Mouse (Mus musculus) CD4-positive naive resting alpha-beta T cell, adult 57 days (primary cell): ENCODE data around the gene C1qtnf2. TPM values are rescaled to one million over a fixed set of nuclear protein-coding genes. Genes with fewer than 3 reads are reported as not detected.

Experiments used
- total RNA-seq: library from RNA; stranded (reverse); gene quantifications from one replicate; pipeline ENCODE4 v1.2.4, GENCODE M21; 2023

The C1qtnf2 gene
- total RNA-seq, result not detected

GRCm38 (mm10) chr11:43474225-43474774, at the start of gene C1qtnf2:
C1qtnf2 (plus strand) TSS chr11:43474276.

GRCm38 (mm10) chr11:43425824-43426413, 48.2 kb upstream of the C1qtnf2 start, which contains the start of gene Pttg1:
Pttg1 (minus strand) TSS chr11:43426251.

DNA sequence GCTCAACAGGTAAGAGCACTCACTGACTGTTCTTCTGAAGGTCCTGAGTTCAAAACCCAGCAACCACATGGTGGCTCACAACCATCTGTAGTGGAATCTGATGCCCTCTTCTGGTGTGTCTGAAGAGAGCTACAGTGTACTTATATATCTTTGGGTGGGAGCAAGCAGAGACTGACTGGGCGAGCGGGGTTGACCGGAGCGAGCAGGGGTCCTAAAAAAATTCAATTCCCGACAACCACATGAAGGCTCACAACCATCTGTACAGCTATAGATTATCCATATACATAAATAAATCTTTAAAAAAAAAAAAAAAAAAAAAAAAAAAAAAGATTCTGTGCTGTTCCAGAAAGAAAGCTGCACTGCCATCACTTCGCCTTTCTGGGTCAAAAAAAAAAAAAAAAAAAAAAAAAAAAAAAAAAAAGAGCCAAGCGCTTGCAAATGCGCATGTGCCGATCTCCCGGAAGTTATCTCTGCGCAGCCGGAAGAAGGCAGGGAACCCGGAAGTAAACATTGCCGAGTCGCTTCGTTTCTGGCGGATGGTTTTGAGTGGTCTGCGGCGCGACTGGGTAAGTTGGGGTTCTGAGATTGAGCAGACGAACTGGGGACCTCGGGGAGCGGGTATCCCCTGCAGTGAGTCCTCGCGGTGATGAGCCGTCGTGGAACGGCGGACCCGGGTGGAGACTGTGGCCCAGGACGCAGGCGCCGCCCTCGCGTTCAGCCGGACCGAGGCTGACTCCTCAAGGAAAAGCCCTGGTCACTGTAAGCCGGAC, 40.6 kb upstream of the C1qtnf2 start, which contains the start of gene Slu7:
Slu7 (plus strand) TSS at position 491 of the 770 bp plus-strand sequence.

GRCm38 (mm10) chr11:43528683-43529499, 54.8 kb downstream of the C1qtnf2 start, which contains the start of gene Ccnjl:
Ccnjl (plus strand) TSS chr11:43528784.

Other genes starting within 250 kb of the C1qtnf2 start
- 60.2 TPM for gene Pttg1, start 48.0 kb upstream of the C1qtnf2 start, total RNA-seq
- gene Slu7, start 40.5 kb upstream of the C1qtnf2 start, total RNA-seq, result 94.3 TPM
- 1.5 TPM for gene Ccnjl, start 54.5 kb downstream of the C1qtnf2 start, total RNA-seq
- 0.38 TPM for gene 4933415A04Rik, start 112.8 kb downstream of the C1qtnf2 start, total RNA-seq
- not detected for gene Fabp6, start 127.3 kb downstream of the C1qtnf2 start, total RNA-seq
- gene Pwwp2a, start 207.7 kb downstream of the C1qtnf2 start, total RNA-seq, result 80.4 TPM